Mouse (Mus musculus) forelimb bud, embryonic 11.5 days (tissue): ENCODE measurements around the gene Accsl.

Experiments
- DNase-seq: peaks from one replicate; pipeline ENCODE4 v3.0.0-alpha.2; 2012; ENCODE audit warnings: low read depth, low spot score

The Accsl gene

DNA sequence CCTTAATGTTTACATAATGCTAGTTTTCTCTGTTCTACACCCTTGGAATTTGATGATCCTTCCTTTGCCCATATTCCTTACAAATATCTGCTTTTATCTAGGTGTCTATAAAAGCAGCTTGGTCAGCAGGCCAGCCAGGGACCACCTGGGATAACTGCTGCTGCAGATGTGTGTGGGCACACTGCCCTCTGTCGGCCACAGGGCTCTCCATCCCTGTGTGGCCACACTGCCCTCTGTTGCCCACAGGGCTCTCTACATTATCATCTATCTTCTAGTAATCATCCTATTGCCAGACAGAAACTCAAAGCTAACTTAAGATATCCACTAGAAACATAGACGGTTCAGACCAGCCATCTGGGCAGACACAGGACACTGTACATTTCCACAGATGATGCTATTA is 59.0 kb downstream of the Accsl start:
- DNase-seq, result no peak

DNA sequence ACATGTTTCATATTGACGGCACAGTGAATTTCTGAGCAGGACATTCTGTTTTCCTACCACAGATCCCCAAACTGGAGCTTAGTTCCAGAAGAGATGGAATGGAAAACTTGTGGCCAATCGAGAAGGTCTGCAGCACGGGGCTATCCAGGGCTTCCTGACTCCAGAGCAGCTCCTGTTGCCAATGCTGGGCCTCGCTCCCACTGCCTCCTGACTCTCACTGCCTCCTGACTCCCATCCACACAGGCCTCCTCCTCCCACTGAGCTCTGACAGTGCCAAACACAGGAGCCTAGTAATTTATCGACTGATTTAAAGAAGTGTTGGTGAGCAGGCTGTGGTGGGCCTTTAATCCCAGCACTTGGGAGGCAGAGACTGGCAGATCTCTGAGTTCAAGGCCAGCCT is 60.9 kb downstream of the Accsl start:
- DNase-seq, result no peak

DNA sequence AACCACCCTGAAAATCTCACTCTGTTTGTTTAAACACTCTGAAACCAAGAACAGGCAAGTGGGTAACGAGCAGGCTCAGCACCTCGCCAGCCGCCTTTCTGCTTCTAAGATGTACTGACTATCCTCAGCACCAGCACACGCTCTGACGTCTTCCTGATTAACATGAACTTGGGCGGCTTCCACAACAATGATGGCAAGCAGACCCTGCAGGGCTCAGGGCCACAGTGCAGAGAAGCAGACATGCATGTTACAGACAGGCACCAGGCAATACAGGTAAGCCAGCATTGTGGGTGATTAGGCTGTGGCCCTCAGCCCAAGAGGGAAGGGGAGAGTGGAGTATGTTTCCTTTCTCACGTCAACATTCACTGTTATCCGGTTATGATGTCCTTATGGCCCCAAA is 61.5 kb downstream of the Accsl start:
- DNase-seq, result no peak

DNA sequence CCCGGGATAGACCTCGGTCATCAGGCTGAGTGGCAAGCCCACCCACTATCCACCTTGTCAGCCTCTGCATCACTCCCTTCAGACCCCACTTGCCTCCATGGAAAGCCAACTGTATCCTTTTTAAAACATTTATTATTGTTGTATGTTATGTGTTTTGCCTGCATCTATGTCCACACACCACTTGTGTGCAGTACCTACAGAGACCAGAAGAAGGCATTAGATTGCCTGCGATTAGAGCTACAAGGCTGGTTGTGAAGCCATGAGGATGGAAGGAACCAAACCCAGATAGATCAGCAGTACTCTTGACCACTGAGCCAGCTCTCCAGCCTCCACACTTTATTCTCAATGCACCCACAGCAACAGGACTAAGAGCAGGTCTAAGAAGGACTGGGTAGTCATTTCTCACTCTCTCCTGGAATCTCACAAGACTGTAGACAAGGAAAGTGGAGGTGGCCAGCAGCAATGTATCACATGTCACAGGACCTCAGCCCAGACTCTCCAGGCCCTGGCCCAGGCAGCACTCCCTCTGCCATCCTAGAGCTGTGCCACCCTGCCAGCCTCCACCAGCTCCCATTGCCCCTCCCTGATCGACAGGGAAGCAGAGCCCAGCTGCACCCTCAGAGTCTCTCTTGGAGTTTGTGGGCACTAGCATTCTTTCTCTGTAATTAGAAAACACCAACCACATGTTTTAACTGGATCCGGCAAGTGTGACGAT is 62.3 kb downstream of the Accsl start:
- DNase-seq, result no peak

DNA sequence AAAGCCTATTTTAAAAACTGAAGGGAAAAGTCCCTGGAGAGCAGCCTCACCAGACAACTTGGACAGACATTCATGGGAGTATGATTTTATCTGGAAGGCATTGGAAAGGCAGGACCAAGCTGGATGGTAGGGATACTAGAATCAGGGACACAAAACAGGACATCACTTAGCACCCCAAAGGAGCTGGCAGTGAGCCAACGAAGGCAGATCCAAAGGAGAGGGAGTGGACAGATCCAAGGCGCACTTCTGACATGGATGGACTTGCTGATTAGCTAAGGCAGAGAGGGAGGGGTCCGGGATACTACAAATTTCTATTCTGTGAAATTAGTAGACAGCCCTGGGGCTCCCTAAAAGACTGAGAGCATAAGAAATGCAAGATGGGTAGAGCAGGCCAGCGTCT is 63.4 kb downstream of the Accsl start:
- no peak for DNase-seq
